Mouse (Mus musculus) adrenal gland (tissue): ENCODE results near the gene Uox.

Source experiments
- intact Hi-C: fragments of 180-260 bp; cut with DNase I; formaldehyde crosslinking; loops from one replicate; pipeline ENCODE4 v1.15.1; 2025

The Uox gene

DNA sequence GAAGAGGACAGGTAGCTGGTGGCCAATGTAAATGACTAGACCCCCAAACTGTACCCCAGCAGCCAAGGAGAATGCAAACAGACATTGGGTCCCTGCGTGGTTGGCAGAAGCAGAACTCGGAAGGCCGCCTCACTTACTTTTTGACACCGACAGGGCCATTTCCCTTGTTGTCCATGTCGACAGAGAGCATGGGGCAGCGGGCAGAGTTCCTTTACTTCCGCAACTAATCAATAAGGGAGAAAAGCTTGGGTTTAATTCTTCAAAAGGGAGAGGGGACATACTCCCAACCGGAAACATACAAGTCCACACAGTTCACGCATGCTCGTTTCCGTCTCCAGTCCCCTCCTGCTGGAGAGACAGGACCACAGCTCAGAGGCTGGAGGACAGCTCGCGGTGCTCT is 110.4 kb downstream of the Uox start:
- intact Hi-C loops, result no loop called here

- intact Hi-C loops, result no loop called here
Measured at GRCm38 (mm10) chr3:146681696-146682095, 111.5 kb downstream of the Uox start.
